Mouse (Mus musculus): Measurements from ENCODE around the gene Ccl22. TPM values are rescaled to one million over a fixed set of nuclear protein-coding genes. Genes with fewer than 3 reads are reported as not detected.

Gene Ccl22
- total RNA-seq, 2 experiments from 2014 or later, result 0.15 to 0.26 TPM

- intact Hi-C loops (cut with DNase I), result no loop called here
- DNase-seq (ENCODE audit: extremely low spot score in 1 of 2, low spot score in 2 of 2), result no peak
These were observed 19.4 kb upstream of the Ccl22 start for GRCm38 (mm10) chr8:94725998-94726397.

DNA sequence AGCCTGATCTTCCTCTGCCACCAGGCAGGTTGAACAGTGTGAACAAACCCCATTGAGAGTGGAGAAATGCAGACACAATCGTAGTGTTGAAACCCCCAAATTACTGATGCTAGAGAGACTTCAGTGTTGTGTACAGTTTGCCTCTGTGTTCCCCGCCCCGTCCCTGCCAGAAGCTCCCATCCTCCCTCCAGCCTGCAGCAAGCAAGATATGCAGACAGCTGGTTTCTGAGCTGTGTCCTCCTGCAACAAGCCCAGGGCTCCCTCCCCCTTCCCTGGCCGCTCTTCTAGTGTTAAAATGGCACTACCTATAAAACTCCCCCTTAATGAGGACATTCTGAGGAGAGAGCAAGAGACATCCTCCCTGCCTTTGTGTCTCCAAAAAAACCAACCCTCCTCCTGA is 16.1 kb upstream of the Ccl22 start:
- intact Hi-C loops (cut with DNase I), result no loop called here
- no peak for DNase-seq (ENCODE audit: extremely low spot score in 1 of 2, low spot score in 2 of 2)

DNA sequence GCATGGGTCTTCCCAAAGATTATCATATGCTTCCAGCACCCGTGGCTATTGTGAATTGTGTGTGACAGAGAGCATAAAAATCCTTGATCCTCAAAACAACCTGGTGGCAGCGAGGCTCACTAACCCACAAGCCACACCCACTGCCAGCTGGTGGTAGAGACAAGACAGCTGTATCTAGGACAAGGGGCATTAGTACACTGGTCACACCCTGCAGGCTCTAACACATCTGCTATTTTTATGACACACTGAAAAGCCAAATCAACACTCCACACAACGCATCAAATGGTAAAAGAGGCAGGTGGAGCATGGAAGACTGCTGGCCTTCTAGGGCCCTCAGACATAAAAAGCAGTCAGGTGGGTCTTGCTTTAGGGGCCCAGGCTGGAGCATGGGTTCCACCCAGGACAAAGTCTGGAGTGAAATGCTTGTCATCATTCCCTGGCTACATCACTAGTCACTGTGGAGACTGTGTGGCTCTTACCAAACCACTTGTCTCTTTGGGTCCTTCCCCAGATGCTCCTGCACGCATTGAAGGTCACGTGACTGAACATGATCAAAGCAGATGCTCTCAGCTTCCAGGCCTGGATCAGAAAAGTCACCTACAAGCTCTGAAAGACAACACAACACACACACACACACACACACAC is 11.4 kb upstream of the Ccl22 start:
- no peak for DNase-seq (ENCODE audit: extremely low spot score in 1 of 2, low spot score in 2 of 2)
- intact Hi-C loops (cut with DNase I), result no loop called here

DNA sequence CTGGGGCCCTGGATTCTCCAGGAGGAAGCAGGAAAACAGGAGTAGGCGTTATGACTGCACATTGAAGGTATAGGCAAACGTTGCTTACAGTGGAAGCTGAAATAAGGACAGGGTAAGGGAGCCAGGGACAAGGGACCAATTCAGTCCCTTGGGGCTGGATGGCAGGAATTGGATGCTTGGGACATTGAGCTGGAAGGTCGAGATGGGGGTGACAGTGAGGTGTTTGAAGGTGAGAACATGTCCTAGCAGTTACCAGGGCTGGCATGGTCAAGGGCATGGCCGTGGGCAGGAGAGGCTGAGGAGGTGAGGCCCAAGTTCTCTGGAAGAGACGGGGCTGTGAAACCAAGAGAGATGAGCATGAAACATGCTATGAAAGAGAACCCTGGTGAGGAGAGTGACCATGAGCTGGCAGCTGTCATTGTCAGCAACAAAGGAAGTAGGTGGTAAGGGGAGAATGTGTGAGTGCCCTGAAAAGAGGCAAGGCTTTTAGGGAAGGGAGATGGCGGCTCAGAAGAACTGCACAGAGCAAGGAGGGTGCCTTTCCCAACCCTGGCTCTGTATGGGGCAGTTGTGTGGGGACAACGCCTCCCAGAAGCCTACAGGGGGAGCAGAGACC is 10.5 kb upstream of the Ccl22 start:
- intact Hi-C loops (cut with DNase I), result no loop called here
- DNase-seq (ENCODE audit: extremely low spot score in 1 of 2, low spot score in 2 of 2), result no peak

DNA sequence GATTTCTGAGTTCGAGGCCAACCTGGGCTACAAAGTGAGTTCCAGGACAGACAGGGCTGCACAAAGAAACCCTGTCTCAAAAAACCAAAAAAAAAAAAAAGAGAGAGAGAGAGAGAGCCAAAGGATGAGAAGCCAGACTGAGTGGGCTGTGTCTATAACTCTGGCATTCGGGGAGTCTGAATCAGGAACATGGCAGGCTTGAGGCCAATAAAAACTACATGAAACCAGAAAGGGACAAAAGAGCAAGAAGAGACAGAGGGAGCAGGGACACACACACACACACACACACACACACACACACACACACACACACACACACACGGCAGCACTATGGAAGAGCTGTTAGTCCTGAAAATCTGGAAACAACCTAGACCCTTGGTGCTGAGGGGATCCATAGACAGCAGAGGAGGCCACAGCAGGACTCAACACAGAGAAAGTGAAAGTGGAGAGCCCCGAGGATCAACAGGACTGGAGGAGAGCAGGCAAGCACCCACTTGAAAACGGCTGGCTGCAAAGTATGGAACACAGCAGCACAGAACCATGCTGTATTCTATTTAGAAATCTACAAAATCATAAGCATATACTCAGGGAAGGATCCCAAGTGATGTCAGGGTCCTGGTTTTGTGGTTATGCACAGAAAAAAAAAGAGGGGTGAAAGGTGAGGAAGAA is 9.8 kb upstream of the Ccl22 start:
- intact Hi-C loops (cut with DNase I), result no loop called here
- no peak for DNase-seq (ENCODE audit: extremely low spot score in 1 of 2, low spot score in 2 of 2)

GRCm38 (mm10) chr8:94739829-94740228 is 5.6 kb upstream of the Ccl22 start:
- peak in 1 of 2 experiments; percentile 64 for DNase-seq (ENCODE audit: extremely low spot score in 1 of 2, low spot score in 2 of 2)
- intact Hi-C loops (cut with DNase I), result no loop called here

DNA sequence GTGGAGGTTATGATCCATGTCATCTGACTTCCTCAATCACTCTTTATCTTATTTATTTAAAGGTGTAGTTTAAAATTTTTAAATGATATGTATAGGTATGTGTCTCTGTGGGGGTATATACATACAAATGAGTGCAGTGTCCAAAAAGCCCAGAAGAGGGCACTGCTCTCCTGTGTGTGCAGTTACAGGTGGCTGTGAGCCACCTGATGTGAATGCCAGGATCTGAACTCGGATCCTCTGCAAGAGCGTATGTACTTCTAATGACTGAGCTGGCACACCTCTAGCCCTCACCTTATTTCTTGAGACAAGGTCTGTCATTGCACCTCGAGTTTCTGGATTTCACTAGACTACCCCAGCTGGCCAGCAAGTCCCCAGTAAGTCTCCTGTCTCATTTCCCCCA is 4.8 kb upstream of the Ccl22 start:
- intact Hi-C loops (cut with DNase I), result no loop called here
- DNase-seq (ENCODE audit: extremely low spot score in 1 of 2, low spot score in 2 of 2), result no peak

DNA sequence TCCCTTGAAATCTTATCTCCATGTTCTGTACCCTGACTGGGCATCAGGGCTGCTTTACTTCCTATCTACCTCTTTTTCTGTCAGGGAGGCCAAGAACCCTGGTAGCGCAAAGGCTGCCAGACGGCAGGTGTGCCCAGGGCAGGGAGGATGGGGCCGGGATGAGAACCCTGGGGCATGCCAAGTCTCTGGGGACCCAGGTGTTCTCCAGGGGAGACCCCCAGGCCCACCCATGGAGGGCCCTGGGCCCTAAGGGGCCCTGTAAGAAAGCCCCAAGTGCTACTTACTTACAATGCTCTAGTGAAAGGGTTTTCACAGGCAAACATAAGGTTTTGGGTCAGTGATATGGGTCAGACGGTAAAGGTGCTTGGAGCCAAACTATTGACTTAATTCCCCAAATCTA is 3.7 kb upstream of the Ccl22 start:
- no peak for DNase-seq (ENCODE audit: extremely low spot score in 1 of 2, low spot score in 2 of 2)
- intact Hi-C loops (cut with DNase I), result no loop called here

GRCm38 (mm10) chr8:94744484-94744883 is 906 bp upstream of the Ccl22 start:
- DNase-seq (ENCODE audit: extremely low spot score in 1 of 2, low spot score in 2 of 2), result no peak
- intact Hi-C loops (cut with DNase I), result no loop called here

DNA sequence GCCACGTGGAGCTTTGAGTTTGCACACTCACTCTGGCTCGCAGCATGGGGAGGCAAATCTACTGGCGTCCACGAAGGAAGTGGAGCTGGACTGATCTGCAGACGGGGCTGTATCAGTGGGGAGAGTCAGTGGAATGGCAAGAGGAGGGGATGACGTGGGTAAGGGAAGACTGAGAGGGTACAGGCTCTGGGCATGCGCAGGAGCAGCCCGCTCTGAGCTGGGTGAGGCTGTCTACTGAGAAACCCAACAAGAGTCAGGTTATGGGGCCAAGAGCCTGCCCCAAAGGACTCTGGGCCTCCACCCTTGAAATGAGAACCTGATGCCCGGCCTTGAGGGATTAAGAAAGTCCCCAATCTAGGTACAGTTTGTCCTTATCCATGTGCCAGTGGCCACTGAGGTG is 418 bp upstream of the Ccl22 start:
- no peak for DNase-seq (ENCODE audit: extremely low spot score in 1 of 2, low spot score in 2 of 2)
- intact Hi-C loops (cut with DNase I), result no loop called here

DNA sequence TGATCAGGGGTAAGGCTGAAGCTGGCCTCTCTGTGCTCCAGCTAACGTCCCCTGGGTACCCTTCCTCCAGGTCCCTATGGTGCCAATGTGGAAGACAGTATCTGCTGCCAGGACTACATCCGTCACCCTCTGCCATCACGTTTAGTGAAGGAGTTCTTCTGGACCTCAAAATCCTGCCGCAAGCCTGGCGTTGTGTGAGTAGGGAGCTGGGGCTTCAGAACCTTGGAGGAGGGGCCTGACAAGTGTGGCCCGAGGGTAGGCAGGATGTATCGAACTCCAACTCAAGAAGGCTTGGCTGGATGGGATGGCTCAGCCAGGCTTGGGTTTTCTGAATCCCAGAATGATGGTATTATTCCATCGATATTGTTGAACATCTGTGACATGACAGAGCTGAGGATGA is 1.4 kb downstream of the Ccl22 start:
- intact Hi-C loops (cut with DNase I), result no loop called here
- DNase-seq (ENCODE audit: extremely low spot score in 1 of 2, low spot score in 2 of 2), result no peak

GRCm38 (mm10) chr8:94748363-94748762 is 3.0 kb downstream of the Ccl22 start:
- no peak for DNase-seq (ENCODE audit: extremely low spot score in 1 of 2, low spot score in 2 of 2)
- intact Hi-C loops (cut with DNase I), result no loop called here

GRCm38 (mm10) chr8:94749942-94750341 is 4.6 kb downstream of the Ccl22 start:
- intact Hi-C loops (cut with DNase I), result loop anchor here (5.0 kb wide), 1 partner anchor 33 kb away; no protein-coding TSS in a partner anchor
- DNase-seq (ENCODE audit: extremely low spot score in 1 of 2, low spot score in 2 of 2), result no peak

GRCm38 (mm10) chr8:94751023-94751849 is 5.8 kb downstream of the Ccl22 start:
- intact Hi-C loops (cut with DNase I), result loop anchor here (5.0 kb wide), 1 partner anchor 34 kb away; no protein-coding TSS in a partner anchor
- no peak for DNase-seq (ENCODE audit: extremely low spot score in 1 of 2, low spot score in 2 of 2)

GRCm38 (mm10) chr8:94754006-94754405 is 8.6 kb downstream of the Ccl22 start:
- DNase-seq (ENCODE audit: extremely low spot score in 1 of 2, low spot score in 2 of 2), result no peak
- intact Hi-C loops (cut with DNase I), result loop anchor here (5.0 kb wide), 1 partner anchor 37 kb away; no protein-coding TSS in a partner anchor

DNA sequence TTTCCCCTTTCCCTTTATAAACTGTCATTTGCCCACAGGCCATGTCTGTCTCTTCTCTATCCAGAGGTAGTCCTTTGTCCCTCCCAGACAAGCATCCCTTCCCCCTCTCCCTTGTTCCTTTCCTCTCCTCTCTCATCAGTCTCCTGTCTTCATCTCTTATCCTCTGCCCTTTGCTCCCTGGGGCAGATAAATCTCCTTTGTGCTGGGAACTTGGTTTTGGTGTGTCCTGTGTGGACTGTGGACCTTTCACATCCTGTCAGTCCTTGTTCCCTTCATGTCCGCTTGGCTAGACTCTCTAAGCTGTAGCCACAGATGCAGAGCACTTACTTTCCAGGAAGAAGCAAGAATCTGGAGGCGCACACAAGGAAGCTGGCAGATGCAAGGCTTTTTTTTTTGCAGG is 9.1 kb downstream of the Ccl22 start:
- intact Hi-C loops (cut with DNase I), result loop anchor here (5.0 kb wide), 1 partner anchor 37 kb away; no protein-coding TSS in a partner anchor
- DNase-seq (ENCODE audit: extremely low spot score in 1 of 2, low spot score in 2 of 2), result no peak

- no peak for DNase-seq (ENCODE audit: extremely low spot score in 1 of 2, low spot score in 2 of 2)
- intact Hi-C loops (cut with DNase I), result no loop called here
These were observed 21.6 kb downstream of the Ccl22 start for GRCm38 (mm10) chr8:94767035-94767434.

DNA sequence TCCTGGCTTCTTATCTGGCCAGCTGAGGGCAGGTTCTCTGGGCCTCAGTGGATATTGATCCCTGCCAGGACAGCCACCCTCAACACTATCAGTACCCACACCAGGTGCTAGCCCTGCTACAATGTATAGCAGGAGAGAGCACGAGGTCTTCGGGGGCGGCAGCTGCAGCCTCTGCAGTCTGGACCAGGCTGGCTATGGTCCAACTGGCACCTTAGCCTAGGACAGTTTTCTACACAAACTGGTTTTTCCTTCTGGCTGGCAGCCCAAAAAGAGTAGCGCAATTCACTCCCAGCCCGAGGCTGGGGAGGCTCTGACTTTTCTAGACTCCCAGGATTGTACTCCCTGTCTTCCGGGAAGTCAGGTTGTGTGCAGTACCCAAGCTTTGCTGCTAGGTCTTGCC is 25.6 kb downstream of the Ccl22 start:
- peak in 1 of 2 experiments; percentile 68 for DNase-seq (ENCODE audit: extremely low spot score in 1 of 2, low spot score in 2 of 2)
- intact Hi-C loops (cut with DNase I), result loop anchor here (5.0 kb wide), 2 partner anchors 41 to 64 kb away; partner anchors contain the start of gene Ccl17

Data from left cerebral cortex, postnatal 10 days (tissue).